ENCODE assay signal across 8 mouse cellular contexts in the genomic region with DNA sequence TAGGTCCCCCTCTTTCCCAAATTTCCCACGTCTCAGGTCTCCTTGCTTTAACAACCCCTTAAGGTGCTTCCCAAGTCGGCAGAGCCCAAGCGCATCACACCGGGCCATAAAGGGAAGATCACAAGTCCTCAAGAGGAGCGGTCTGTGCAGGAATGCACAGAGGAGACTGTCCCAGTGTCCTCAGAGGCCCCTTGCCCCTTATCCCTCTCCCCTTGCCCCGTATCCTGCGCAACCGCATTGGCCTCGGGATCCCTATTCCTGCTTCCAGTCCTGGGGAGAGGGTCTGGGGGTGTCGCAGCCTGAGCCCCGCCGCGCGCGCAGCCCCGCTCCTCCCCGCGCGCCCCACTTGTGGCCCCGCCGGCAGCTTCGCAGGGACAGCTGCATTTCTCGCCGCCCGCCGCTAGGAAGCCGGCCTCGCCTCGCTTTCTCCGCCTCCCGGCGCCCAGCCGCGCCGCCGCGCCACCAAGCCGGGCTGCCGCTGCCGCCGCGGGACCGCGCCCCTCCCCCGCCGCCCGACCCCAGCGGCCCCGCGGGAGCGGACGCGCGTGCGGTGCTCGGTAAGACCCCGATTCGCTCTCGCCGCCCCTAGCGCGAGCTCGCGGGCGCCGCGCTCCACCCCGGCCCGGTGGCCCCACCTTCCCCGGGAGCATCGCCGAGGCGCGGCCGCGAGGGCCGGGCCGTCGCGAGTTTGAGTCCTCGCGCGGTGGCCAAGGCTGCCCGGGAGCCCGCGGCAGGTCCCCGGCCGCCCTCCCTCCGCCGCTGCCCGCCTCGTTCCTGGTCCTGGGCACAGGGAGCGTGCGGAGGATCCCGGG. TPM values are rescaled to one million over a fixed set of nuclear protein-coding genes. Genes with fewer than 3 reads are reported as not detected.
DNase-seq lines count a peak whose midpoint lies in the region; ATAC-seq lines count a peak whose summit lies in the region.

No protein-coding gene starts in this region.

- under 1% methylated on average over 87 of the region's 95 CpGs for WGBS in intestine, embryonic 15.5 days
- WGBS in midbrain, embryonic 10.5 days: under 1% methylated on average over 72 of the region's 95 CpGs

- peak overlapping the region; percentile 92 for H3K27ac ChIP-seq in intestine, embryonic 15.5 days
- peak overlapping the region; percentile 100 for H3K27ac ChIP-seq in midbrain, embryonic 10.5 days (replicated peaks)

- ATAC-seq in intestine, embryonic 15.5 days: peak; percentile 75

- H3K4me1 ChIP-seq in intestine, embryonic 15.5 days (replicated peaks): peaks cover 21% of the 10 kb centered on the region
- H3K4me1 ChIP-seq in midbrain, embryonic 10.5 days: peaks cover 69% of the 10 kb centered on the region

- H3K4me2 ChIP-seq in intestine, embryonic 15.5 days (replicated peaks): peak overlapping the region; percentile 94

- intact Hi-C loops in gastrocnemius, postnatal 14 days (cut with DNase I; ENCODE audit: low total_unique reads): no loop called here
- intact Hi-C loops in left cerebral cortex, postnatal 4 days (cut with DNase I): loop anchor here (10.0 kb wide), 1 partner anchor 66 kb away; no protein-coding TSS in a partner anchor

- DNase-seq in ZHBTc4 (ENCODE audit: low read depth, low spot score): peak; percentile 79
- DNase-seq in cerebellum, postnatal 4 days (ENCODE audit: low spot score in 2 of 2): peak; percentile 59 to 78
- peak; percentile 85 for DNase-seq in gastrocnemius, postnatal 14 days
- DNase-seq in left cerebral cortex, postnatal 4 days: peak; percentile 77
- peak; percentile 86 for DNase-seq in midbrain, embryonic 10.5 days (ENCODE audit: low spot score)
- DNase-seq in right cerebral cortex, postnatal 4 days: peak; percentile 78
- no peak for DNase-seq in c-Kit-positive CD71-positive TER-119-positive erythroid progenitor cells, embryonic 14.5 days (ENCODE audit: low spot score)

- 0 out of 2 replicates have a peak, but pooled peaks cover 3% of the 10 kb centered on the region for H3K27me3 ChIP-seq in intestine, embryonic 15.5 days (replicated peaks)
- peaks cover 12% of the 10 kb centered on the region for H3K27me3 ChIP-seq in midbrain, embryonic 10.5 days (ENCODE audit: low read depth, poor library complexity, severe bottlenecking)

- peak overlapping the region; percentile 85 for H3K4me3 ChIP-seq in intestine, embryonic 15.5 days (replicated peaks)
- peak overlapping the region; percentile 99 for H3K4me3 ChIP-seq in midbrain, embryonic 10.5 days

- no peaks in the 10 kb centered on the region for H3K36me3 ChIP-seq in intestine, embryonic 15.5 days
- peaks cover 17% of the 10 kb centered on the region for H3K36me3 ChIP-seq in midbrain, embryonic 10.5 days

- no peaks in the 10 kb centered on the region for H3K9me3 ChIP-seq in intestine, embryonic 15.5 days
- no peaks in the 10 kb centered on the region for H3K9me3 ChIP-seq in midbrain, embryonic 10.5 days (replicated peaks)

- peak overlapping the region; percentile 77 for H3K9ac ChIP-seq in intestine, embryonic 15.5 days

RNA-seq across cellular contexts. Expression of a gene that starts 1.1 kb away (rescaled TPM):
- total RNA-seq in gastrocnemius, postnatal 14 days (2021): 10 to 100 TPM; 48.5 to 50.0 TPM
- polyA plus RNA-seq in intestine, embryonic 15.5 days (2015; fragmentation: Nextera tagmentation; extraction: Ambion mirVana): 14.2 and 17.6 TPM in 2 replicates
- total RNA-seq in left cerebral cortex, postnatal 4 days (2021): 10 to 100 TPM; 65.4 to 69.7 TPM
- 26.4 and 27.2 TPM in 2 replicates for polyA plus RNA-seq in midbrain, embryonic 10.5 days (2016; fragmentation: Nextera tagmentation; extraction: Ambion mirVana)

RNA-seq across cellular contexts. Expression of a gene that starts 30.9 kb away (rescaled TPM):
- total RNA-seq in gastrocnemius, postnatal 14 days (2021): 10 to 100 TPM; 39.2 to 43.5 TPM
- polyA plus RNA-seq in intestine, embryonic 15.5 days (2015; fragmentation: Nextera tagmentation; extraction: Ambion mirVana): 30.4 and 32.4 TPM in 2 replicates
- total RNA-seq in left cerebral cortex, postnatal 4 days (2021): 10 to 100 TPM; 35.3 to 38.2 TPM
- polyA plus RNA-seq in midbrain, embryonic 10.5 days (2016; fragmentation: Nextera tagmentation; extraction: Ambion mirVana): 70.5 and 73.9 TPM in 2 replicates

RNA-seq across cellular contexts. Expression of a gene that starts 51.8 kb away (rescaled TPM):
- total RNA-seq in gastrocnemius, postnatal 14 days (2021): 10 to 100 TPM; 58.0 to 76.3 TPM
- 237 and 244 TPM in 2 replicates for polyA plus RNA-seq in intestine, embryonic 15.5 days (2015; fragmentation: Nextera tagmentation; extraction: Ambion mirVana)
- total RNA-seq in left cerebral cortex, postnatal 4 days (2021): 100 to 1,000 TPM; 261 to 264 TPM
- 413 and 417 TPM in 2 replicates for polyA plus RNA-seq in midbrain, embryonic 10.5 days (2016; fragmentation: Nextera tagmentation; extraction: Ambion mirVana)
